30 mouse cellular contexts compared by ENCODE assay signal in genomic region chr16:55553896-55554295, GRCm38 (mm10).
DNase-seq lines count a peak whose midpoint lies in the region; ATAC-seq lines count a peak whose summit lies in the region.
"Had no signal": no experiment of that assay in that cellular context is flagged by ENCODE, and none has a peak within 500 bp of the region (broad histone marks: within the 10 kb centered on the region; RNA-seq: fewer than 3 reads in every experiment).

No protein-coding gene starts in this region.

- no peak overlapping the region for H3K4me3 ChIP-seq in limb, embryonic 12.5 days (replicated peaks)
- H3K4me3 ChIP-seq in limb, embryonic 10.5 days, result no peak overlapping the region
- H3K4me3 ChIP-seq: embryonic facial prominence, embryonic 12.5 days; forebrain, embryonic 10.5 days; forebrain, embryonic 15.5 days; hindbrain, embryonic 13.5 days; liver, embryonic 15.5 days; midbrain, embryonic 10.5 days; myocyte; neural tube, embryonic 12.5 days had no signal

- peak; percentile 15 for DNase-seq in adrenal gland, postnatal 14 days
- no peak for DNase-seq in adrenal gland, adult 18-20 months (ENCODE audit: low spot score in 2 of 2)
- no peak for DNase-seq in limb, embryonic 10.5 days (ENCODE audit: low spot score)
- DNase-seq in 416B (ENCODE audit: low read depth), result peak; percentile 73
- no peak for DNase-seq in frontal cortex, postnatal 36 days (ENCODE audit: low spot score in 2 of 2)
- DNase-seq: adrenal gland, adult 8-10 months; cerebellum, adult 11 months; cerebellum, adult 9-10 months; embryo, embryonic 11 days; heart, postnatal 4 days; kidney, adult 9 months; kidney, postnatal 10 days; layer of hippocampus, postnatal 36 days; left cerebral cortex, postnatal 4 days; lung, postnatal 4 days; right cerebral cortex, adult 18-20 months; spleen, adult 18-20 months; thymus, postnatal 14 days had no signal

- H3K9ac ChIP-seq in limb, embryonic 12.5 days (replicated peaks), result no peak overlapping the region
- H3K9ac ChIP-seq: embryonic facial prominence, embryonic 12.5 days; forebrain, embryonic 15.5 days; hindbrain, embryonic 13.5 days; liver, embryonic 15.5 days; neural tube, embryonic 12.5 days had no signal

- 28% methylated on average over 4 of the region's 4 CpGs for WGBS in limb, embryonic 12.5 days
- 65% methylated on average over 4 of the region's 4 CpGs for WGBS in limb, embryonic 10.5 days

- no peak overlapping the region for H3K4me2 ChIP-seq in limb, embryonic 12.5 days
- H3K4me2 ChIP-seq: embryonic facial prominence, embryonic 12.5 days; forebrain, embryonic 15.5 days; hindbrain, embryonic 13.5 days; liver, embryonic 15.5 days; neural tube, embryonic 12.5 days had no signal

- 0 out of 2 replicates have a peak, but pooled peaks have one; percentile 56 for ATAC-seq in limb, embryonic 12.5 days (ENCODE audit: insufficient number of reproducible peaks, insufficient read depth, low FRiP score, low TSS enrichment, low read depth)
- ATAC-seq in granulocyte monocyte progenitor cell, adult 5-6 weeks (replicated peaks; ENCODE audit: poor library complexity, severe bottlenecking), result peak; percentile 9; the same call in 1 of the 2 replicates
- ATAC-seq: forebrain, embryonic 15.5 days; intestine, postnatal 0 days; Patski had no signal

- no peaks in the 10 kb centered on the region for H3K4me1 ChIP-seq in limb, embryonic 12.5 days (replicated peaks)
- H3K4me1 ChIP-seq in limb, embryonic 10.5 days, result no peaks in the 10 kb centered on the region
- H3K4me1 ChIP-seq: embryonic facial prominence, embryonic 12.5 days; liver, embryonic 15.5 days; neural tube, embryonic 12.5 days had no signal

- H3K27me3 ChIP-seq in limb, embryonic 12.5 days, result no peaks in the 10 kb centered on the region
- H3K27me3 ChIP-seq in limb, embryonic 10.5 days (ENCODE audit: low read depth, poor library complexity, severe bottlenecking), result no peaks in the 10 kb centered on the region
- H3K27me3 ChIP-seq: embryonic facial prominence, embryonic 12.5 days; forebrain, embryonic 15.5 days; hindbrain, embryonic 13.5 days; liver, embryonic 15.5 days; neural tube, embryonic 12.5 days; Patski had no signal

- H3K27ac ChIP-seq in limb, embryonic 12.5 days, result no peak overlapping the region
- H3K27ac ChIP-seq in limb, embryonic 10.5 days, result no peak overlapping the region
- H3K27ac ChIP-seq: embryonic facial prominence, embryonic 12.5 days; forebrain, embryonic 10.5 days; forebrain, embryonic 15.5 days; hindbrain, embryonic 13.5 days; liver, embryonic 15.5 days; midbrain, embryonic 10.5 days; neural tube, embryonic 12.5 days had no signal

- H3K36me3 ChIP-seq in limb, embryonic 12.5 days, result no peaks in the 10 kb centered on the region
- no peaks in the 10 kb centered on the region for H3K36me3 ChIP-seq in limb, embryonic 10.5 days
- H3K36me3 ChIP-seq: embryonic facial prominence, embryonic 12.5 days; forebrain, embryonic 10.5 days; forebrain, embryonic 15.5 days; hindbrain, embryonic 13.5 days; liver, embryonic 15.5 days; midbrain, embryonic 10.5 days; neural tube, embryonic 12.5 days had no signal

- no peaks in the 10 kb centered on the region for H3K9me3 ChIP-seq in limb, embryonic 12.5 days
- no peaks in the 10 kb centered on the region for H3K9me3 ChIP-seq in limb, embryonic 10.5 days (replicated peaks)
- H3K9me3 ChIP-seq: embryonic facial prominence, embryonic 12.5 days; forebrain, embryonic 10.5 days; forebrain, embryonic 15.5 days; hindbrain, embryonic 13.5 days; liver, embryonic 15.5 days; midbrain, embryonic 10.5 days; neural tube, embryonic 12.5 days had no signal

Comparison
In these comparisons a context has a peak if more than half of its experiments do, and no peak if none do; other contexts are left out.
1. DNase-seq: peak in adrenal gland, postnatal 14 days (single experiment) and 416B (single experiment); none in adrenal gland, adult 18-20 months (0 of 2), limb, embryonic 10.5 days (single experiment) and frontal cortex, postnatal 36 days (0 of 2).